ENCODE assay signal across 8 mouse cellular contexts in genomic region chr13:91636814-91637213, GRCm38 (mm10).
DNase-seq lines count a peak whose midpoint lies in the region; ATAC-seq lines count a peak whose summit lies in the region.

No protein-coding gene starts in this region.

- WGBS in kidney, embryonic 15.5 days: 21% methylated on average over 5 of the region's 5 CpGs

- H3K4me3 ChIP-seq in kidney, embryonic 15.5 days (replicated peaks): no peak overlapping the region

- H3K9me3 ChIP-seq in kidney, embryonic 15.5 days (replicated peaks): no peaks in the 10 kb centered on the region

- H3K4me1 ChIP-seq in kidney, embryonic 15.5 days: no peaks in the 10 kb centered on the region

- ATAC-seq in kidney, embryonic 15.5 days (replicated peaks; ENCODE audit: low FRiP score): peak; percentile 81
- ATAC-seq in monocyte, adult 5-6 weeks (replicated peaks; ENCODE audit: insufficient number of reproducible peaks, low FRiP score, low TSS enrichment, poor library complexity, severe bottlenecking): peak; percentile 90

- H3K27me3 ChIP-seq in kidney, embryonic 15.5 days: no peaks in the 10 kb centered on the region

- no peak overlapping the region for H3K4me2 ChIP-seq in kidney, embryonic 15.5 days

- DNase-seq in 416B (ENCODE audit: low read depth) (peak; percentile 95), liver (peak; percentile 87)
- peak; percentile 36 for DNase-seq in adrenal gland, adult 8-10 months
- DNase-seq in embryo, embryonic 9.5 days (ENCODE audit: extremely low spot score): peak; percentile 74
- peak; percentile 27 to 65 for DNase-seq in heart, adult 9 months (ENCODE audit: low spot score in 2 of 2)
- DNase-seq in spleen, postnatal 4 days (ENCODE audit: low spot score in 2 of 2): peak; percentile 79 to 90

- no peaks in the 10 kb centered on the region for H3K36me3 ChIP-seq in kidney, embryonic 15.5 days

- H3K27ac ChIP-seq in kidney, embryonic 15.5 days: no peak overlapping the region

- H3K9ac ChIP-seq in kidney, embryonic 15.5 days: no peak overlapping the region

Comparison
In these comparisons a context has a peak if more than half of its experiments do, and no peak if none do; other contexts are left out.
1. DNase-seq: peak in every context shown above with its lines; median percentile 95 in 416B; 87 in liver; 84 in spleen, postnatal 4 days; 74 in embryo, embryonic 9.5 days; 46 in heart, adult 9 months; 36 in adrenal gland, adult 8-10 months.